Mouse (Mus musculus) cerebellum, adult 11 months (tissue): ENCODE measurements at regions not wholly inside any gene's neighbourhood (a gene's known extent, or its start where the extent isn't known, plus 50 kb on each side); places are given as distances from the start of the nearest gene placed in this dataset.

Experiments
- DNase-seq: peaks from one replicate; pipeline ENCODE4 v3.0.0; 2022

DNA sequence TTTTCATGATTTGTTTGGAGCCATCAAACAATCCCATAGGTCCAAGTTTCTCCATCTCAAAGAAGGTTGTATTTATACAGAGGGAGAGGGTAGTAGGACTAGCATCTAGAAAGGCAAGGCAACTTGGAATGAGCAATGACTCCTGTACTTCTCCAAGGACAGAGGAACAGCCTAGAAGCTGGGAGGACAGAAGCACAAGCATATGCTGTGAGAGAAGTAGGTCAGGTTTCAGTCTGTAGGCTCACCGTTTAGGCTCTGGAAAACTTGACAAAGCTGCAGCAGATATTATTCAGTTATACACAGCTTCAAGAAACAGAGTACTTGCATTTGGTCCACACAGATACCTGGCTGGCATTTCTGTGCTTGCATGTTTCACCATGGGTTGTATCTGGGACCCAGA lies 131.5 kb upstream of the B3gat1 start:
- DNase-seq: no peak

DNA sequence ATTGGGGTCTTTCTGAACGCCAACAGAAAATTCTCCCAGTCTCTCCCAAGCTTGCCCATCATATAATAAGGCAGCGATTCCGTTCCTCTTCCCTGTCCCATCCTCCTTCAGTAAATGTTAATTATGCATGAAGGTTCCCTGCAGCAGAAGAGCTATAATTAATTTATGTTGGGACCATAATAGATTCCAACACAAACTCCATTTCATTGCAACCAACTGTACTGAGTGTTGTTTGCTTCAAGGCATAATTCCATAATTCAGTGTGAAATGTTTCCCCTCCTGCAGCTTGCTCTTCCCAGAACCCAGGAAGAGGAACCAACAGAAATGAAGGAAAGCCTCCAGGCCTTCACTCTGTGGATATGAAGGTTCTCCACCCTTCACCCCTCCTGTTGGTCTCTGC lies 129.0 kb upstream of the B3gat1 start:
- no peak for DNase-seq

- DNase-seq: no peak
Observed at GRCm38 (mm10) chr9:26611711-26612437, 121.7 kb upstream of the B3gat1 start.

GRCm38 (mm10) chr9:26622840-26623448 lies 110.6 kb upstream of the B3gat1 start:
- DNase-seq: no peak

DNA sequence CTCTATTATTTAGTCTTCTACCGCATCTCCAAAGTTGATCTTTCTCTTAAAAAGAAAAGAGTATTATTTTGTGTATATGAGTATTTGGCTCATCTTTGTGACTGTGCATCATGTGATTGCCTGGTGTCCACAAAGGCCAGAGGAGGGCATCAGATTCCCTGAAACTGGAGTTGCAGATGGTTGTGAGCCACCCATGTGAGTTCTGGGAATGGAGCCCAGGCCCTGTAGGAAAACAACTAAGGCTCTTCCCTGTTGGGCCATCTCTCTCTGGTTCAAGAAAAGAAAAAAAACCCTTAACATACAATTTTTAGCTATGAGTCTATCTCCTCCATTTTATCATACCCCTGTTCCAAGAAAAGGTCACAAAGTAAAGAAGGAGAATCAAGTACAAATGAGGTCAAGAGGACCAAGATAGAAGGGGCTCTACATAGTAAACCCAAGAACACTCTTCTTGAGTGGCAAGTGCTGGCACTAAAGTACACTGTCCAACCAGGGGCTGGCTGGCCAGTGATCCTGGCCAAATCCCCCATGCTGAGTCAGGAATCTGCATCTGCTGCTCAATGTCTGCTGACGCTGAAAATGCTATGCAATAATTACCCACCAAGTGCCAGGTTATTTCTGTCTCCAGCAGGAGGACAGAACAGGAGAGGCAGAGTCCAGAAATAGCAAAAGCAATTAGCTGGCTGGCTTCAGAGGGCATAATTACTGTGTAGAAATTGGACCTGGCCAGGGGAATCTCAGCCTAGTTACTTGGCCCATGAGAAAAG lies 108.2 kb upstream of the B3gat1 start:
- peak; percentile 44 for DNase-seq

- no peak for DNase-seq
Observed at GRCm38 (mm10) chr9:26632891-26633650, 100.5 kb upstream of the B3gat1 start.

- no peak for DNase-seq
Observed at GRCm38 (mm10) chr9:26635211-26635610, 98.3 kb upstream of the B3gat1 start.

- no peak for DNase-seq
Observed at GRCm38 (mm10) chr9:26638586-26638985, 94.9 kb upstream of the B3gat1 start.

GRCm38 (mm10) chr9:26642302-26642701 lies 91.2 kb upstream of the B3gat1 start:
- no peak for DNase-seq

GRCm38 (mm10) chr9:26642831-26643230 lies 90.7 kb upstream of the B3gat1 start:
- no peak for DNase-seq

GRCm38 (mm10) chr9:26649506-26649905 lies 84.0 kb upstream of the B3gat1 start:
- DNase-seq: no peak

DNA sequence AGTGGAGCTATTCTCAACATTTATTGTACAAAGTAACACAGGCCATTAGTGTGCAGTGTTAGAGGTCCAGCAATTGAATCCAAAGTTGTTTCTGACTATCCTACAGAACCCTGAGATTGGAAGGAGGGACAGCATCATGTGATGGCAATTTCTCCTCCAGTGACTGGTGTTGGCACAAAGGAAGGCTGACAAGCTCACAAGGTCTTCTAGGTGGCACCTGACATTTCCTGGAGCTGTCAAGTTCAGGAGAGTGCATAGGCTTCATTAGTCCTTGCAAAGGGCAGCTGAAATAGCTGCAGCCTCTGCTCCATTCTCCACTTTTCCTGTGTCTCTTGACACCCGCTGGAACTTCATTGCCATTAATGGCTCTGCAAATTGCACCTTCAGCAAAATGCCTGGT lies 80.6 kb upstream of the B3gat1 start:
- DNase-seq: no peak

- no peak for DNase-seq
Observed at GRCm38 (mm10) chr9:26659366-26659765, 74.2 kb upstream of the B3gat1 start.

DNA sequence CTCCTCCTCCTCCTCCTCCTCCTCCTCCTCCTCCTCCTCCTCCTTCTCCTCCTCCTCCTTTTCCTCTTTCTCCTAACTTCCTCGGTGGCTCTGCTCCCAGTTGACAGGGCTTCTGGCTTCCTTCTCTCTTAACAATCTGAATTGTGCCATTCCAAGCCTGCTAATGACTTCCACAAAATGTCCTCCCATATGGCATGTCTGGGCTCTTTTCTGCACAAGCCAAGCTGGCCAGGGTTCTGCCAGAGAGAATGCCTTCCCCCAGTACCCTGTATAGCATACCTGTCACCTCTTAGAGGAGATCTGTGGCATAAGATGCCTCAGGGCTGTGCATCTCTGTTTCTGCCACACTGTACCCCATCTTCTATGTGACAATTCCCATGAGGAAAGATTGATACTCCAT lies 70.0 kb upstream of the B3gat1 start:
- DNase-seq: no peak

DNA sequence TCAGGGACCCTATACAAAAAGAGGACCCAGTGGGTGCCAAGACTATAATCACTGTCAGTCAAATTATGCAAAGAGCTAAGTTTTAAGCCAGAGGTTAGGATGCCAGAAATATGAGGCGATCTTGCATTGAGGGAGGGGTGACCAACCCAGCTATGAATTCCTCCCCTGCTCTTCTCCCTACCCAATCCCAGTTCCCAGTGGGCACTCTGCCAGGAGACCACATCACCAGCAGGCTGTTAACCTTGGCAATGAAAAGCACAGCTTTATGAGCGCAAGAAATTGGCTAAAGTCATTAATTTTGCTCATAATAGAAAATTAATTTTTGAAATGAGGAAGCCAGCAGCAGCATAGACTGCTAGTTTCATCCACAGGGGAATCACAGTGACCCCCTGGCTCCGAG lies 65.7 kb upstream of the B3gat1 start:
- DNase-seq: no peak

GRCm38 (mm10) chr9:26674059-26674757 lies 59.3 kb upstream of the B3gat1 start:
- no peak for DNase-seq

DNA sequence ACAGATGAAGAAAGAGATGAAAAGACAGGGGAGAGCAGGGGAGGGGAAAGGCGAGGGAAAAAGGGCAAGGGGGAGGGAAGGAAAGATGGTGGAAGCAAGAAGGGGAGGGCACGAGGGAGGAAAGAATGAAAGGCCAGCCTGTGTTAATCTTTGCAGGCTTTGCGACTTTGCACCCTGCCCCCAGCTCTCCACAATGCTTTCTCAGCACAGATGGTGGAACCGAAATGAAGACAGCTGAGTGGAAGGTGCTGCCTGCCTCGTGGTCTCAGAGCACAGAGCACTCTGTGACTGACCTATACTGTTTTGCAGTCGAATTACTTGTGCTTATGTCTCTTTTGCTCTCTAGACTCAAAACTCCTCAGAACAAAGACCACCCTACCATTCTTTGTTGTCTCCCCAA lies 55.2 kb upstream of the B3gat1 start:
- no peak for DNase-seq

- DNase-seq: no peak
Observed at GRCm38 (mm10) chr9:26681516-26681915, 52.0 kb upstream of the B3gat1 start.
